Mouse (Mus musculus) ES-Bruce4 (cell line): ENCODE data around the gene Kcnj5.

Experiments
- CTCF ChIP-seq: IDR thresholded peaks from one replicate; pipeline ENCODE4 v1.8.1; 2011; ENCODE audit warnings: low read depth, low read length
- EP300 ChIP-seq: IDR thresholded peaks from 2 replicates; pipeline ENCODE4 v1.6.1; 2011; ENCODE audit warnings: low read depth, low read length; ENCODE audit not compliant: insufficient read depth
- POLR2A ChIP-seq: IDR thresholded peaks from one replicate; pipeline ENCODE4 v1.8.1; 2011; ENCODE audit warnings: low read length; ENCODE audit not compliant: insufficient read depth

- TF ChIP-seq POLR2A (no peak), CTCF (no peak), EP300 (no peak)
These were observed 5.2 kb upstream of the Kcnj5 start for GRCm38 (mm10) chr9:32349344-32349743.
